Mouse (Mus musculus) heart, postnatal 14 days (tissue): ENCODE data around the gene Lingo3. TPM values are rescaled to one million over a fixed set of nuclear protein-coding genes. Genes with fewer than 3 reads are reported as not detected.

Experiments used
- DNase-seq, 2 experiments: peaks; one replicate each; pipeline ENCODE4 v3.0.0; 2021 to 2022
- intact Hi-C: fragments of 180-260 bp; cut with DNase I; formaldehyde crosslinking; loops from one replicate; pipeline ENCODE4 v1.15.1; 2025
- microRNA-seq, 2 experiments: library from miRNA; unstranded; fragments of <30 nt; microRNA quantifications; one replicate each; pipeline ENCODE4 v1.2.0; 2021 to 2022
- total RNA-seq, 2 experiments: library from RNA; stranded (reverse); gene quantifications; 2 replicates each; pipeline ENCODE4 v1.2.3; 2021

Gene Lingo3
- total RNA-seq, 2 experiments from 2014 or later = 4.2 to 5.7 TPM

GRCm38 (mm10) chr10:80785963-80786362 lies 57.9 kb downstream of the Lingo3 start:
- no peak for DNase-seq
- intact Hi-C loops = no loop called here

GRCm38 (mm10) chr10:80784871-80785270 lies 59.0 kb downstream of the Lingo3 start:
- intact Hi-C loops = no loop called here
- DNase-seq = no peak

- intact Hi-C loops = no loop called here
- no peak for DNase-seq
These were observed 59.5 kb downstream of the Lingo3 start for GRCm38 (mm10) chr10:80784302-80784701.

Small RNA genes within 50 kb of the gene (microRNA-seq; reads per million reads assigned to microRNA genes)
- 3.2 to 5.9 reads per million in 2 experiments for gene Mir1982

Other genes with a start within 250 kb of the Lingo3 start
- 10 to 100 TPM; 19.8 to 23.5 TPM for gene Scamp4, start 241.2 kb downstream of the Lingo3 start, total RNA-seq
- gene Adat3, start 241.2 kb downstream of the Lingo3 start, total RNA-seq = 1 to 10 TPM; 1.6 to 1.8 TPM
- under 1 TPM; 0.55 to 0.71 TPM for gene Gm49322, start 238.0 kb downstream of the Lingo3 start, total RNA-seq
- 100 to 1,000 TPM; 123 to 131 TPM for gene Csnk1g2, start 221.2 kb downstream of the Lingo3 start, total RNA-seq
- 10 to 100 TPM; 40.6 to 41.9 TPM for gene Btbd2, start 187.0 kb downstream of the Lingo3 start, total RNA-seq
- gene Mknk2, start 165.9 kb downstream of the Lingo3 start, total RNA-seq = 100 to 1,000 TPM; 166 to 169 TPM
- gene Mob3a, start 142.1 kb downstream of the Lingo3 start, total RNA-seq = 10 to 100 TPM in 1 of 2 experiments, 1 to 10 TPM in 1; 7.0 to 11.4 TPM
- gene Izumo4, start 141.9 kb downstream of the Lingo3 start, total RNA-seq = 1 to 10 TPM; 4.5 to 4.9 TPM
- gene Ap3d1, start 101.8 kb downstream of the Lingo3 start, total RNA-seq = 10 to 100 TPM; 44.6 to 47.8 TPM
- gene Dot1l, start 88.8 kb downstream of the Lingo3 start, total RNA-seq = 10 to 100 TPM; 55.1 to 56.3 TPM
- gene Sf3a2, start 45.8 kb downstream of the Lingo3 start, total RNA-seq = 10 to 100 TPM; 27.0 to 31.6 TPM
- 10 to 100 TPM; 35.7 to 36.3 TPM for gene Plekhj1, start 45.4 kb downstream of the Lingo3 start, total RNA-seq
- under 1 TPM; 0.56 to 0.65 TPM for gene Amh, start 38.8 kb downstream of the Lingo3 start, total RNA-seq
- not detected for gene Jsrp1, start 30.5 kb downstream of the Lingo3 start, total RNA-seq
- 100 to 1,000 TPM; 893 to 962 TPM for gene Oaz1, start 17.4 kb downstream of the Lingo3 start, total RNA-seq
- 10 to 100 TPM; 21.3 to 28.3 TPM for gene Lsm7, start 11.2 kb upstream of the Lingo3 start, total RNA-seq
- gene Sppl2b, start 11.2 kb upstream of the Lingo3 start, total RNA-seq = 10 to 100 TPM; 26.6 to 28.5 TPM
- not detected for gene Tmprss9, start 27.8 kb upstream of the Lingo3 start, total RNA-seq
- gene Timm13, start 56.9 kb upstream of the Lingo3 start, total RNA-seq = 100 to 1,000 TPM; 145 to 161 TPM
- gene Lmnb2, start 74.2 kb upstream of the Lingo3 start, total RNA-seq = 1 to 10 TPM; 5.1 to 7.0 TPM
- 10 to 100 TPM; 13.6 to 17.2 TPM for gene Gadd45b, start 86.0 kb upstream of the Lingo3 start, total RNA-seq
- gene Gng7, start 170.9 kb upstream of the Lingo3 start, total RNA-seq = under 1 TPM; 0.27 to 0.31 TPM
- gene Diras1, start 181.6 kb upstream of the Lingo3 start, total RNA-seq = under 1 TPM in 1 of 2 experiments, not detected in 1; 0.10 TPM
- 10 to 100 TPM; 13.6 to 14.8 TPM for gene Slc39a3, start 193.4 kb upstream of the Lingo3 start, total RNA-seq
- gene Sgta, start 216.1 kb upstream of the Lingo3 start, total RNA-seq = 10 to 100 TPM; 91.5 to 93.3 TPM
- gene Thop1, start 226.0 kb upstream of the Lingo3 start, total RNA-seq = 10 to 100 TPM; 10.3 to 10.9 TPM